Mouse (Mus musculus) thymus, postnatal 0 days (tissue): ENCODE data around the gene Tbl3. TPM values are rescaled to one million over a fixed set of nuclear protein-coding genes. Genes with fewer than 3 reads are reported as not detected.
"Not testable (repeated sequence)": the region's sequence is repeated elsewhere in the genome, so short reads cannot be mapped to it uniquely, and the experiment has no call there.

Source experiments
- DNase-seq: peaks from one replicate; pipeline ENCODE4 v3.0.0-alpha.2; 2015; ENCODE audit warnings: low spot score
- polyA plus RNA-seq: library from polyadenylated mRNA; unstranded; fragments of >200 nt; fragmentation: Nextera tagmentation; extraction: Ambion mirVana; gene quantifications from 2 replicates; pipeline ENCODE4 v1.2.1, GENCODE M21; 2015

The Tbl3 gene
- polyA plus RNA-seq, 1 experiment from 2014 or later = 65.9 TPM

DNA sequence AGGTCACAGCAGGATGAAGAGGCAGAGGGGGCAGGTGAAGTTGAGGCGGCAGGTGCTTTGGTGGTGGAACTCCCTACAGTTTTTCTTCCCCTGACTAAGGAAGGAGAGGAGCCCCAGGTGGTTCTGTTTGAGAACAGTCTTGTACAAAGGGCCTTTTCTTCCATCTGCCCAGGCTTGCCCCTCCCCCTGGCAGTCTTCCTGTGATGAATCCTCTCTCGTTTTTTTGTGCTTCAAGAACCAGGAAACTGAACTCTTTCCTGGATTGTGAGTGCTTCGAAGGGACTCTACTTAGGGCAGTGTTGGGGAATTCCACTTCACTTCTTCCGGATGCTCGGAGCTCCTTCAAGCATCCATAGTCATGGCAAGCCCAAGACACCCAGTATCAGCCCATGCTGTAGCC, 9.5 kb downstream of the Tbl3 start:
- no peak for DNase-seq

DNA sequence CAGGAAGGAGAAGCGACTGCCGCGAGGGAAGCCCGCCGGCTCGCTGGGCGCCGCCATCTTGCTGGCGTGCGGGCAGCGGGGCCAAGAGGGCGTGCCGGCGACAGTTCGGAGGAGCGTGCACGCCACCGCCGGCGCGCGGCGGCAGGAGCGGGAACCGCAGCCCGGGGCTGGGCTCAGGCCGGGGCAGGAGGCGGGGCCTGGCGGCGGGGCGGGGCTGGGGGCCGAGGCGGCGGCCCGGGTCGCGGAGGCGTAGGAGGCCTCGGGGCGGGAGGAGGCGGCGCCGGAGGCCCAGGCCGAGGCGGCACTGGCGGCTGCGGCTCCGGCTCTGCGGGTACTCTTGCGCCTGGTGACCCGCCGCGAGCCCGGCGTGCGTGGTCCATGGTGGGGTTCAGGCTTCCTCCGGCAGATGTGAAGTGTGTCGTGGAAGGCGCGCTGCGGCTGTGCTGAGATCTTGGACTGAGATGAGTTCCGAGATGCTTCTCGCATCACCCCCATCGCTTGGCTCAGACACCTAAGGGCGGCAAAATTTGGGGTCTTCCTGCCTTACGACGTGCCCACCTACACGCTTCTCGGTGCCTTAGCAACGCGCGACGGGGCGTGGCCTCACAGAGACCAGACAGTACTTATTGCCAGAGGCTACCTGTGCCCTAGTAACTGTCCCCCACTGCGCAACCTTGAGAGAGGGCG, 11.3 kb downstream of the Tbl3 start, which contains the start of the genes Gfer and Noxo1:
TSS of gene Gfer (minus strand) at position 146 of the 687 bp plus-strand sequence.
TSS of gene Noxo1 (plus strand) at position 224 of the 687 bp plus-strand sequence.
- DNase-seq = peak; percentile 79

DNA sequence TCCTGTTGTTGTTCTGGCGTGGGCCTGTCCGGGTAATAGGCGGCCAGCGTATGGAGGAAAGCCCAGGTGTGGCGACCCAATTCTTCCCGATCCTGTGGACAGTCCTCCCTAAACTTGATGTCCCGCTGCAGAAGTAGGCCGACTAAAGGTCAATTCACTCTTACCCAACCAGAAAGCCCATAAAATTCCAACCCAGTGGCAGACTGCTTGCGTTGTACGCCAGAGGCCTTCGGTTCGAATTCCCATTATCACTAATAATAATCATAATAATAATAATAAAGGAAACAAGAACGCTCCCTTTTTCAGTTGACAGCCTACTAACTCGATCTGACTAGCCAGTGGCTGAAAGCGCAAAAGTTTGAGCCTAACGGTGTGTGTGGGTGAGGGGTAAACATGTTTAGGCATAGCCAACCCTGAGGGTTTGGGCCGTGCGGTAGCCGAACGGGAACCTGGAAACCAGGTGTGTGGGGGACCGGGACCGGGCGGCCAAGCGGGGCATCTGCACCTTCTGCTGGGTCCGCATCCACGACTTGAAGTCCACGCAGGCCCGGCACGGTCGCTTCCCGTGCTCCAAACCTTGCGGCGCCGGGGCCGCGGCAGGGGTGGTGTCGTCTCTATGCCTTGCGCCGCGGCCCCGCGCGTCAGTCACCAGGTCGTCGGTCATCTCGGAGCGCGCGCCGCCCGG, 12.0 kb downstream of the Tbl3 start:
- no peak for DNase-seq

DNA sequence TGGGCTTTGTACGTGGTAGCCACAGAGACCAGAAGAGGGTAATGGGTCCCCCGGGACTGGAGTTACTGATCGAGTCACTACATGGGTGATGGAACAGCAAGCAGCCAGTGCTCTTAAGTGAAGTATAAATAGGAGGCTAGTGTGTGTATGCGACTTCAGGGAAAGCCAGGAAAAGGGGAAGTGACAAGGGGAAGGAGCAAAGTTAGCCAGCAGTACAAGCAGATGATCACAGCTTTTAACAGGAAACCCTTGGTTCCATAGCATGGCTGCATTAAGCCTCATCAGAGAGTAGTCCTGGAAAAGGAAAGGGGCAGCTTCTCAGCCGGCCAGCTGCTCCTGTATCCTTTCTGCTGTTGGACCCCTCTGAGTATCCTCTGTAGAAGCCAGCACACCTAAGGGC, 15.1 kb downstream of the Tbl3 start:
- DNase-seq = no peak

DNA sequence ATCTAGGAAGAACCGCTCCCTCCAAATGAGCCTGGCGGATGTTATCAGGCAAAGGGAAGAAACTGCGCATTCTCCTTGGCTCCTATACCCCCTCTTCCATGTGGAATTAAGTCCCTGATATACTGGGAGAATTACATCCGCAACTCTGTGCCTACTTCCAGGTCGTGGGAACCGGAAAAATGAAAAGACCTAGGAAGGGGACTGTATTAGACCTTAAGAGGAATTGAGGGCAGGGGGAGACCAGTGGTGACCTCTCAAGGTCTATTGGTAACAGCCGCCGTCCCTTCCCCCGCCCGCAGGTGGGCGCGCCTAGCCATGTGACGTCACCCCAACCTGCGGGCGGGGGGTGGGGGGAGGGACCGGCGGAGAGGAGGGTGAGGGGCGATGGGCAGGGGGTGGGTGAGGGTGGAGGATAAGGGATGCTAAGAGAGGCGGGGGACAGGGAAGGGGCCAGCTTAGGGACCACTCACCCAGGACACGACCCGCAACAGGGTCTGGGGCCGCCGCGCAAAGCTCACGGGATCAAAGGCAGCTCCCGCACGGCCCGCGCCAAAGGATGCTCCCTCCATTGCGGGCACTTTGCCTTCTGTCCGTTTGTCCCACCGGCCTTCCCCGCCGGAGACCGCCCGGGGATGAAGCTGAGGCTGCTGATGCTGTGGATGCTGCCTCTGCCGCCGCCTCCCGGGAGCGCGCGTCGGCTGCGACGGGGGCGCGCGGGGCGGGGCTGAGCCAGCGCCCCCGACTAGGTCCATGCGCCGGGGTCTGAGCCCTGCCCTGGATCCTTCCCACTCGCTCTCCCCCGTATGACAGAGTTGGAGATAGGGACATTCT, 18.0 kb downstream of the Tbl3 start, which contains the start of gene Syngr3:
TSS of gene Syngr3 (minus strand) at position 705 of the 831 bp plus-strand sequence.
- DNase-seq = no peak

DNA sequence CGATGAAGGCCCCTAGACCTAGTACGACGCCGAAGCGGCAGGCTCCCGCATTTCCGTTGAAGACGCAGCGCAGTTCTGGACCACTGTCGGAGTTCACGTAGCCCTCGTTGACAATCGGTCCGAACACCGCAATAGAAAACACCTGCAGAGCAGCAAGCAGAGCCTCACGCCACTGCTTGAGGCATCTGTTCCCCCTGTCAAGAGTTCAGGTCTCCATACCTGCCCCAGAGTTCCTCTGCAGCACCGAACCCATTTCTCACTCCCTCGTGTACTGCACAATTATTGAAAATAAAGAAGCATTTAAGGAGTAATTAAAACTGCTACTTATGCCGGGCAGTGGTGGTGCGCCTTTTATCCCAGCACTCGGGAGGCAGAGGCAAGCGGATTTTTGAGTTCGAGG, 19.9 kb downstream of the Tbl3 start:
- DNase-seq = no peak

DNA sequence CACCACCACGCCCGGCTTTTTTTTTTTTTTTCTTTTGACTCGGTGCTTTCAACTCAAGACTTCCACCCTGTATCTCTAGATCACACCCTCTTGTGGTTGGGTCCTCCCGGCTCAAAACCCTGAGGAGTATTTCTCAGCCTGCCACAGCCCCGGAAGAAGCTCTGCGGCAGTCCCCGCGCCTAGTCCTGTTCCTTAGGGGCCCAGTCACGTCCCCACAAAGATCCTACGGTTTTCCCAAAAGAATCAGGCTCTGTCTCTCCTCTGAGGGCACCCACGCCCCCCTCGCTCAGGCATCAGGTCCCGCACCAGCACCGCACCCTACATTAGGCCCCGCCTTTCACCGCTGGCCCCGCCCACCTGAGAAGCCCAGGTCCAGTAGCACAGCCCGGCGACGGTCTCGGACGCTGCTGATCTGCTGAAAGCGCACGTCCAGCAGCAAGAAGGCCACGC, 20.3 kb downstream of the Tbl3 start:
- DNase-seq = peak; percentile 70

DNA sequence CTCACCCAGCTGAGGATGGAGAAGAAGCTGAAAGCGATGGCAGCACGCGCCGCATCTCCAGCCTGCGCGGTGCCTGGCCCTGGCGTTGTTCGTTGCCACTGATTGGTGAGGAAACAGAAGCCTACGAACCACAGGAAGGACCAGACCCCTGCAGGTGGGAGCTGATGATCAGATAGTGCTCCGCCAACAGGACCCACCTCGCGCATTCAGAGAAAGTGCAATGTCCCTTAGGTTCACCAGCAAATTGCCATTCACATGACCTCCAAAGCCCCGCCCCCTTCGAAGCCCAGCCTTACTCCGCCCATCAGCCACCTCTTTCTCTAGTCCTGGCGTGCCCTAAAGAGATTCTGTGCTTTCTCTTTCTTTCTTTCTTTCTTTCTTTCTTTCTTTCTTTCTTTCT, 20.9 kb downstream of the Tbl3 start:
- DNase-seq = peak; percentile 44

DNA sequence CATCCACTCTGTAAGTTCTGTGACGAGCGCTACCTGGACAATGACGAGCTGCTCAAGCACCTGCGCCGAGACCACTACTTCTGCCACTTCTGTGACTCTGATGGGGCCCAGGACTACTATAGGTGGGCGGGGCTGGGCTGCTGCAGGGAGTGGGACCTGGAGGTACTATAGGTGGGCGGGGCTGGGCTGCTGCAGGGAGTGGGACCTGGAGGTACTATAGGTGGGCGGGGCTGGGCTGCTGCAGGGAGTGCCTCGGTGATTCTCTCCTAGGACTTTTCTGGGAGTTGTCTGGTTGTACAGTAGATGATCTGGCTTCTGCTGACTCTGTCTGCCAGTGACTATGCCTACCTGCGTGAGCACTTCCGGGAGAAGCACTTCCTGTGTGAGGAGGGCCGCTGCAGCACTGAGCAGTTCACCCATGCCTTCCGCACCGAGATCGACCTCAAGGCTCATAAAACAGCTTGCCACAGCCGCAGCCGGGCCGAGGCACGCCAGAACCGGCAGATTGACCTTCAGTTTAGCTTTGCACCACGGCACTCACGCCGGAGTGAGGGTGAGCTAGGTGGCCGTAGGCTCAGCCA, 29.9 kb downstream of the Tbl3 start:
- no peak for DNase-seq

DNA sequence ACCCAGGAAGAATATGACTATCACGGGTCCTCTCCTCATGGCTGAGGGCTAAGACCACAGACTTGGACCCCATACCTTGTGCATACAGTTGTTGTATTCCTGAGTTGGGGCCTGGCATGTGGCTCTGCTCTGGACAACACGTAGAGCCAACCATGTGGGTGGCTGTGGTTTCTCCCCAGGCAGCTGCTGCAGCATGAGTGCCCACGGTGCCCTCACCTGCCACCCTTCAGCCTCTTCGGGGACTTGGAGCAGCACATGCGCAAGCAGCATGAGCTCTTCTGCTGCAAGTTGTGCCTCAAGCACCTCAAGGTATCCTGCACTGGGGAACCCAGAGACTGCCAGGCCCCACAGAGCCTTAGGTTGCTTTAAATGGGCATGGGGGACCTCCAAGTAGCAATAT, 30.6 kb downstream of the Tbl3 start:
- DNase-seq = no peak

DNA sequence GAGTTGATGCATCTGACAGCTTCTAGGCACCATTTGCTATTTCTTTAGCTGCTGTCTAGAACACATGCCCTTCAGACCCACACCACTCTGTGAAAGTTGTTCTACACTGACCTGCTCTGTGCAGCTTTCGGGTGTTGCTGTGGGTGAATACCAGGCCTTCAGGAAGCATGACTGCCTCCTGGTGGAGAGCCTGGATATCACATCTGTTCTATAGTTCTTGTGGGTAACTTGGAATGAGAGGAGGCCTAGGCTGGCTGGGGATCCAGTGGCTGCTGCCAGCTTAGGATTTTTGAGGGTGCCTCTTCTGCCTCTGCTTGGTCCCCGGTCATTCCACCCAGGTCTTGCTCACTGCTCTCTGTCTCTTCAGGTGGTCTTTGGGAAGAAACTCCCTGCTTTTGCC, 31.3 kb downstream of the Tbl3 start:
- peak; percentile 78 for DNase-seq

DNA sequence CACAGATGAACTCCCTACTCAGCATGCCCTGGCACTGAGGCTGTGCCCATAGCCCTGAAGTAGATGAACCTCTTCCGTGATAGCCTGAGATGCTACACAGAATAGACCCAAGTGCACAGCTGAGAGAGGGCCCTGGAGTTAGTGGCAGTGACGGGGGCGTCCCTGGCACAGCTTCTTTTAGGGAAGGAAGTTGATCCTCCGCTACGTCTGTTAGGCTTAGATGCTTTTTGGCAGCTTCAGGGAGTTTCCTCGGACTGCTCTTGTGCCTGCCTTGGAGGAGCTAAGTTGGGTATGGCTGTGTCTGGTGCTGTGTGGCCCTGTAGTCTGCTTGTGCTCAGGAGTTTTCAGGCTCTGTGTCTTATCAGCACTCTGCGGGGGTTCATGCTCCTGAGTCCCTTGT, 33.2 kb downstream of the Tbl3 start:
- no peak for DNase-seq

DNA sequence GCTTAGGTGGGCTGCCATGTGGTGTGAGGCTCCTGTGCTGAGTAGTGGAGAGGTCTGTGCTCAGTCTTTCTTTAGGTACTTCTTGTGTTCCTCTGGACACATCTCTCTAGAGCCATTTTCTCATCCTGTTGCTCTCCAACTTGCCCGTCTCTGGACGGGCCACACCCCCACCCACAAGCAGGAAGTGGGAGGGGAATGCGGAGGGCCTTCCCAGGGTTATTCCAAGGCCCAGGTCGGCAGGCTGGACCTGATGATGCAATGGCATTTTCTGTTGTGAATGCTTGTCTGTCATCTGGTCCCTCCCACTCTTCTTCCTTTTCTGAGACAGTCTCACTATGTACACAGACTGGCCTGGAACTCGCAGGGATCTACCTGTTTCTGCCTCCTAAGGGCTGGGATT, 35.3 kb downstream of the Tbl3 start:
- DNase-seq = no peak

DNA sequence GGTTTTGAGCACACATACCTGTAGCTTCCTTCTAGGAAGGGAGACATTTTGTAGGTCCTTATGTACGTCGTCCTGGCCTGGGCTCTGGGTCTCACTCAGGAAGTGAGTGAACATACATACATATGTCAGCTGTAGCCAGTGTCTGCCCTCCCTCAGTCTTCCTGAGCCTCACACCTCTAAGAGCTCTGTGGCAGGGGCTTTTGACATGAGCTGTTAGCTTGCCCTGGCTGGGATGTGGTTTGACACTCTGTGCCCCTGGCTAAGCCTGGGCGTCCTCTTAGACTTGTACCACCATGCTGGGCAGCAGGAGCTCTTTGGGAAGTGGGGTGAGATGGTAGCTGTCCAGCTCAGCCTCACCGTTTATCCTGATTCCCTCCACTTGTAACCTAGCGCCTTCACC, 36.1 kb downstream of the Tbl3 start:
- DNase-seq = no peak

DNA sequence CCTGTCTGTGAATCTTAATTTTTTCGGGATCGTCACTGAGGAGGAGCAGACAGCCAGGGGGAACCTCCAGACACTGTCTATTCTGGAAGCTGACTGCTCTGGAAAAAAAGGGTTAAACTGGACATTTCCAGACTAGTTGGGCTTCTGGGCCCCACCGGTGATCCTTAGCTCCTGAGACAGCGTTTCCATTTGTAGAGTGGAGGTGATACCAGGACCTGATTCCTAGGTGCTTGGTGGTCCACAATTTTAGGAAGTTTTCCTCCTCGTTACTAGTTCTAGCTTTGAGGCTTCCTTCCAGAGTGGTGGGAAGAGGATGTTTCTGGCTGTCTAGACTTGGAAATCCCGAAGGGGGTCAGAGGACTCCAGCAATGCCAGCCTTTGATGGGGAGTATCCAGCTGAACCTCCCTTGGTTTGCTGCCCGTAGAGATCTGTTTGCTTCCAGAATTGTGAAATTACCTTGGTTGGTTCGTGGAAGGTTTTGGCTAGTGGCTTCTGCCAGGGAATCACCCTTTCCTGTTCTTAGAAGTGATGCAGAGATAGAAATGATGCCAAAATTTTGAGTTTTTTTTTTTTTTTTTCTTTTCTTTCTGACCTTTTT, 37.1 kb downstream of the Tbl3 start:
- DNase-seq = no peak

DNA sequence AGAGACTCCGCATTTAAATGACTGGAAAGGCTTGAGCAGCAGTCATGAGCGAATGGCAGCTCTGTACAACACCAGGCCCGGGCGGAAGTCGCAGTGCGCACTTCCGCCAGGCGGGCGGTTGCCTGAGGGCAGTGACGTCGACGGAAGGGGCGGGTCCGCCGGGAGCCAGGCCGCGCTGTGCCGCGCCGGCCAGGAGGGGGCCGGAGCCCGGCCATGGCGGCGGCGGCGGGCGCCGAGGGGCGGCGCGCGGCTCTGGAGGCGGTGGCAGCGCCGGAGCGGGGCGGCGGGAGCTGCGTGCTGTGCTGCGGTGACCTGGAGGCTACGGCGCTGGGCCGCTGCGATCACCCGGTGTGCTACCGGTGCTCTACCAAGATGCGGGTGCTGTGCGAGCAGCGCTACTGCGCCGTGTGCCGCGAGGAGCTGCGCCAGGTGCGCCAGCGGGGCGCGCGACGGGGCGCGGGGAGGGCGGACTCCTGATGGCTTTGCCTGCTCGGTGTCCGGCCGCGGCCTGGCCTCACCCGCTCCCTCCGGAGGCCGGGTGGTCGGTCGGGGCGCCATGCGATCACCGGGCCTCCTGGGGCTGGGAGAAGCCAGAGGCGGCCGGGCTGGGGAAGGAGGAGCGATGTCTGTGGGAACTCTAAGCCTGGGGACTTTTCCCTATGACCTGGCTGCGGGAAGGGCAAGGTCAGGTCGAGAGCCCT, 37.8 kb downstream of the Tbl3 start, which contains the start of gene Zfp598:
TSS of gene Zfp598 (plus strand) at position 143 of the 701 bp plus-strand sequence.
- DNase-seq = peak; percentile 95

DNA sequence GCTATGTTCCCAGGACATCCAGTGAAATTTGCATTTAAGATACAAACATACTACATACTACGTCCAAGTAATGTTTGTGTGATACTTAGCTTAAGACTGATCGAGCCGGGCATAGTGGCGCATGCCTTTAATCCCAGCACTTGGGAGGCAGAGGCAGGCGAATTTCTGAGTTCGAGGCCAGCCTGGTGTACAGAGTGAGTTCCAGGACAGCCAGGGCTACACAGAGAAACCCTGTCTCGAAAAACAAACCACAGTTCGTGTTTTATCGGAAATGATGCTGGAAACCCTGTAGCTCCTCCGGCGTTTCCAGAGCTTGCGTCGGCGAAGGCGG, 38.3 kb downstream of the Tbl3 start:
- DNase-seq = not testable (repeated sequence)

DNA sequence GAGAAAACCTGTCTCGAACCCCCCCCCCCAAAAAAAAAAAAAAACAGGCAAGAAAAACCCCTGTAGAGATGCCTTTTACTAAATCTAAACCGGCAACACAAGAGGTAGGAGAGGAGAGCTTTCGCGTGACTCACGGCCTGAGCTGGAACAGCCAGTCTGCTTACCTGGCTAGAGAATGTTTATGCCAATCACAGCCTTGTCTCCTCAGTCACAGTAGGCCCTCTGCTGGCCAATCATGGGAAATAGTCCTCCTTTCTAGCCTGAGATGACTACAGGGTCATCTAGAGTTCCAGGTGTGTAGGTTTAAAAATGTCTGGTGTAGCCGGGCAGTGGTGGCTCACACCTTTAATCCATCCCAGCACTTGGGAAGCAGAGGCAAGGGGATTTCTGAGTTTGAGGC, 40.0 kb downstream of the Tbl3 start:
- peak; percentile 65 for DNase-seq

DNA sequence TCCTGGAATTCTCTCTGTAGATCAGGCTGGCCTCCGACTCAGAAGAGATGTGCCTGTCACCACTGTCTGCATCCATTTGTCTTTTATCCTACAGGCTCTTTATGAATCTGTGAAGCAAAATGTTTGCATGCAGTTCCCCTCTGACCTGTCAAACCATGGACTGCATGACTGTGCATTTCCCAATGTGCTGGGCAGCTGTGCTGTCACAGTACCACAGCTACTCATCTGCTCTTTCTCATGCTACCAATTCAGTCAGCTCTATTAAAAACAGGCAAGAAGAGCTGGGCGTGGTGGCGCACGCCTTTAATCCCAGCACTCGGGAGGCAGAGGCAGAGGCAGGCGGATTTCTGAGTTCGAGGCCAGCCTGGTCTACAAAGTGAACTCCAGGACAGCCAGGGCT, 40.4 kb downstream of the Tbl3 start:
- not testable (repeated sequence) for DNase-seq

DNA sequence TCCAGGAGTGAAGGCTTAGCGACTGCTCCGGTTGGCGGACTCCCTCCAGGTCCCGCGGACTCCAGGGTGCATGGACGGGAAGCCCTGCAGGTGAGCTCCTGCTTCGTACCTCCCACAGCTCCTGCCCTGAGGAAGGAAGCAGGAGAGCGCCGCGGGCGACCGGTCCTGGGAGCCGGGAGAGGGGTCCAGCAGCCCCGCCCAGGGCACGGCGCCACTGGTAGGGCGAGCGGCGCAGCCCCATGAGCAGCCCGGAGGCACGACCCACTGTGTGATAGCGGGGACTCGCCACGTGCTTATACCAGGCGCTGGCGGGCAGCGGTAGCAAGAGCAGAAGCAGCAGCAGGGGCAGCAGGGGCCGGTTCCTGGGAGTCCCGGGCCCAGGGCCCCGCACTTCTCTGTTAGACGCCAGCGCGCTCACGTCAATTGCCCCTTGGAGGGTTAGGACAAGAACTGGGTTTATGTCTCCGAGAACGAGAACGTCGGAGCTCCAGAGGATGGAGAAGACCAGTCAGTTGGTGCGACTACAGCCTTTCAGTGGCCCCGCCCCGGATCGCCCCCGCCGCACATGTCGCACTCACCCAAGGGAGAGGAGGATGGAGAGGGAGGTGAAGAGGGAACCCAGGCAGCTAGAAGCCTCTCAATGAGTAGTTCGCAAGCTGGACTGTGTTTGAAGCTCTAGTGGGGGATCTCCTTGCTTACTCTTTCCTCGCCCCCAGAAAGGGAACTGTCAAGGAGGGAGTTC, 49.3 kb downstream of the Tbl3 start, which contains the start of gene Npw:
TSS of gene Npw (minus strand) at position 441 of the 742 bp plus-strand sequence.
- DNase-seq = peak; percentile 19
